Mouse (Mus musculus) cerebellum, postnatal 4 days (tissue): ENCODE results near the gene Agfg1.
A peak's percentile ranks its signal among the peaks of the same experiment; 100 is the strongest.

Experiments used
- DNase-seq, 2 experiments: peaks; one replicate each; pipeline ENCODE4 v3.0.0; 2022; ENCODE audit warnings: low spot score in 2 of 2, mixed read lengths in 1 of 2

The Agfg1 gene

DNA sequence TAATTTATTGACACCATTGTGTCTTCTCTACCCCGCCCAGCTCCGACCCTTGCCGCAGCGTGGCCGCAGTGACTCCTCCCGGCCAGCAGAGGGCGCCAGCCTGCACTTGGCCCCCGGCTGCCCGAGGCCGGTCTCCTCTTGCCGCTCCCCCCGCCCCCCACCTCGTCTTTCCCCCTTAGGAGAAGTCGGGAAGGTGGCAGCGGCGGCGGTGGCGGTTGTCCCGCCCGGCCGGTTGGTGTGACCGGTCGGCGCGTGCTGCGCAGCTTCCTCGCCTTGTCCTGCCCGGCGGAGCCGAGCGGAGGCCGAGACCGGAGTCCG is at the start of gene Agfg1:
Agfg1 (plus strand) TSS at position 188 of the 318 bp plus-strand sequence.
- DNase-seq, result peak; percentile 98

- no peak for DNase-seq
Observed at GRCm38 (mm10) chr1:82791105-82791504, 48.2 kb upstream of the Agfg1 start.

GRCm38 (mm10) chr1:82792238-82792637 is 47.0 kb upstream of the Agfg1 start:
- no peak for DNase-seq

DNA sequence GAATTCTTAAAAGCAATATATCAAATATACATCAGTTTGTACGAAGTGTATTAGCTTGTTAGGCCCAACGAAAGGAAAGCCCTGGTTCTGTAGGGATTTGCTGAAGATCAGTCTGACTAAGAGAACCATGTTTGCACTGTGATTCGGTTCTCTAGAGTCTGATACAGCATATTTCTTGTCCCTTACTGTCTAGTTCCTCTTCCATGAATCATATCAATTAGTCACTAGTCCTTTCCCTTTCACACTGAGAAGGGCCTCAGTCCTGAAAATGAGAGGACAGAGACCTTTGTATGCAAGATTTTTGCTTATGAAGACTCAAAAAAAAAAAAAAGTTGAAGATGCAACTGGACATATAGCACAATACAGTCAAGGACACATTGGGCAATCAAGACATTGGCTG is 46.2 kb upstream of the Agfg1 start:
- DNase-seq, result no peak

DNA sequence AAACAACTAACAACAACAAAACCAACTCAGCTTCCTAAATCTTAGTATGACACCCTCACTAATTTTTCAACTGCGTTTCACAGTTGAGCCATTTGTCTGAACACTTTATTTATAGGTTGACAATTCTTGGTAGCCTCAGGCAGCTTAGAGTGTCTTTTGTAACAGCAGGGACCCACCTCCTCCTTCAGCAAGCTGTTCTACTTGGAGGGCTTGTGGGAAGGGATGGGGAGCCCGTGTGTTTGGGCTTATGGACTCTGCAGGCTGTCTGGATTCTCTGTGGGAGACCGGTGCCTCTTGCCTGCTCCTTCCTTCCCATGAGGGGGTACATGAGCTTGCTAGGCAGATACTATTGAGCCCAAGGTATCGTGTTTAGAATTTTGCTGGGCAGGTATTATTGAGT is 45.3 kb upstream of the Agfg1 start:
- DNase-seq, result no peak

DNA sequence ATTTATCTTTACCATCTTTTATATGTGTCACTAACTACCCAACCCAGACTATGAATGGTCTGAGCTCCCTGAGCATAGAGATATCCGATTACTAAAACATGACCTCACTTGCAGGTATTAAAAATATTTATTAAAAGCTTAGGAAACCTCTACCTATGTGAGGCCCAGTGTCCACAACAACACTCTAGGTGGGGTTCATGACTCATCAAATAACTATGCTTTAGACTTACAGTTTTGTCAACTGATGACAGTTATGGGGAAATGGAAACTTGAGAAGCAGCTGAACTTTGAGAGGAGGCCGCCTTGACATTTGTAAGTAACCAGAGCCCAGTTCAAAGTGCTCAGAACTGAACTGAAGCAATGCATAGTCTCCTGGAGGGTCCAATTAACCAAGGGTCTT is 44.1 kb upstream of the Agfg1 start:
- no peak for DNase-seq

DNA sequence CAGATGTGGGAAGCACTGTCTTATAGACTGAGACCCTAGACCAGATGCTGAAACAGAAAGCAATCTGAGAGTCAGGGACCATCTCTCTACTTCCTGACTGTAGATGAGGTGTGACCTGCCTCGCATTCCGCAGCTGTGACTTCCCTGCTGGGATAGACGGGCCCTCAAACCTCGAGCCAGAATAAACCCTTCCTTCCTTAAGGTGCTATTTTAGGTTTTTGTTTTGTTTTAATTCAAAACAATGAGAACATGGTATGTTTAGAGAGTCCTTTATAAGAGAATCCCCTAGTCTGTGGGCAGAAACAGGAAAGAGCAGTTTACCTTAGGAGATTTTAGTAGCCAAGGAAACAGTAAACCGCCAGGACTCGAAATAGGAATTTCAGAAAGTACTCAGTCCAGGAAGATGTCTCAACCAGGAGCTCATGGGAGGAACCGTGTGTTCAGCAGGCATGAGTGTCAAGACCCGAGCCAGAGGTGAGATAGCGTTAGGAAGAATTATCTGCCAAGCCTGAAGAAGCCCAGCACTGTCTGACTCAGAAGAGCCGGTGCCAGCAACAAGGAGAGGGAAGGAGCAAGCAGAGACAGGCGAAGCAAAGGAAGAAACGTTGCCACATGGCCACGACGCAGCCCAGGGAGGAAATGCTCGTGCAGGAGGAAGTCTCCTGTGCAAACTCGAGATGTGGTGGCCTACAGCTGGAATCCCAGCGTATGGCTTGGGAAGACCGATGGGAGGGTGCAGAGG is 43.4 kb upstream of the Agfg1 start:
- DNase-seq, result no peak

GRCm38 (mm10) chr1:82797088-82797487 is 42.2 kb upstream of the Agfg1 start:
- DNase-seq, result no peak

DNA sequence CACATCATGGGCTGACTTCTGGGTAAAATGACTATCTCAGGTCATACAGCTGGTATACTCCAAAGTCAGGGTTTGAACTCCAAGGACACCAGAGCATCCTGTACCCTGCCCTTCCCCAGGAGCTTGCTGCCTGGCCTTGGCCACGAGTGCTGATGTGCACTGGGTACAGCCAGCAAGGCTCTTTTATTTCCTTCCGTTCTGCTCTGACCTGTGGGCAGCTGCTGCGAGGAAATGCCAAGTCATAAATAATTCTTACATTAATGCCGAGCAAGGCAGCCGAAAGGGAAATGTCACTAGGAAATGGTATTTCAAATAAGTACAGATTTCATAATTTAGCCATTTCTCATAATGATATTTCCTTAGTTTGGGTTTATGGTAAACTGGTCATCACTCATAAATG is 41.0 kb upstream of the Agfg1 start:
- DNase-seq, result no peak

DNA sequence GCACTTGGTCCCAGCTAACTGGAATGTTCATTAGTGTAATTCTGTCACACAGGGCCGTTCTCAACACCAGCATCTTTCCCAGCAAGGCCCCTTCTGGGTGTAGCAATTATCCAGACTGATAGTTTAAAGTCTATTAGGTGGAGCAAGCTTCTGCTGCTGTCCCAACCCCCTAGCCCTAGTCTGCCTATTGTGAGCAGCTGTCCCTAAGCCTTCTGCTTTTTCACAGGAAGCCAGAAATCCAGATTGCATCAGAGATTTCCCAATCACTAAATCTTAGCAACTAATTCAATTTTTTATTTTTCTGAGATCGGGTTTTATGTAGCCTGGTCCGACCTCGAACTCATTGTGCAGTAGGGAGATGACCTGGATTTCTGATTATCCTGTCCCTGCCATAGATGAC is 40.4 kb upstream of the Agfg1 start:
- DNase-seq, result no peak

GRCm38 (mm10) chr1:82801105-82801783 is 38.0 kb upstream of the Agfg1 start:
- no peak for DNase-seq

GRCm38 (mm10) chr1:82803608-82804007 is 35.7 kb upstream of the Agfg1 start:
- DNase-seq, result no peak

- no peak for DNase-seq
Observed at GRCm38 (mm10) chr1:82804059-82804458, 35.2 kb upstream of the Agfg1 start.

DNA sequence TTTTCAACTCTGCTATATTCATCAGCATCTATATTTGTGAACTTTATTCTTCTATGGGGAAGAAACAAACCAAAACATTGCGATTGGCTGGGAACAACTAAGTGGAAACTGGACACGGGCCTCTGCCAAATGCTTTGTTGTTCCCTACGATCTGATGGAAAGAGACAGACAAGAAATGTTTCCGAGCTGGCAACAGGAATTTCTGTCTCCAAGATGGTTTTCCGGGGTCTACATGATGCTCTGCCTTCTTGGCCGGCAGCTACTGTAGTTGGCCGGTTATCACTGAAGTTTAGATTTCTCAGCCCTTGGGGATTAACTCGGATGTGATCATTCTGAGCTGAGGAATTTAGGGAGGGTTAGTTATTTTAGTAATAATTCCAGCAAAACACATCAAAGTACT is 32.9 kb upstream of the Agfg1 start:
- no peak for DNase-seq

DNA sequence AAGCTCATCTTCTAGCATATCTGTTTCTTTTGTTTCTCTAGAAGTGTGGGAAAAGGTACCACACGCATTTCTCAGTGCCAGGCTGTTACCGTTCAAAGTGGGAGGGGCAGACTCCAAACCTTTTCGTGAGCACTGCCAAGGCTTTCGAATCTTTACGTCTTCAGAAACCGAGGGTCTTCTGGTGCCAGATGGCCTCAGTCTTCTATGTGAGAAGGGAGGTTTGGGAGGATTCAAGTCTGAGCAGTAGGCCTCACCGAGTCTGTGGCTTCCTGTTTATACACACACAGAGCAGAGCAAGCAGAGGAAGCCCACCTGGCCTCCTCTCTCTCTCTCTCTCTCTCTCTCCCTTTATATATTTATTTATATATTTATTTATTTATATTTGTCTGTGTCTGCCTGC is 32.1 kb upstream of the Agfg1 start:
- DNase-seq, result no peak

DNA sequence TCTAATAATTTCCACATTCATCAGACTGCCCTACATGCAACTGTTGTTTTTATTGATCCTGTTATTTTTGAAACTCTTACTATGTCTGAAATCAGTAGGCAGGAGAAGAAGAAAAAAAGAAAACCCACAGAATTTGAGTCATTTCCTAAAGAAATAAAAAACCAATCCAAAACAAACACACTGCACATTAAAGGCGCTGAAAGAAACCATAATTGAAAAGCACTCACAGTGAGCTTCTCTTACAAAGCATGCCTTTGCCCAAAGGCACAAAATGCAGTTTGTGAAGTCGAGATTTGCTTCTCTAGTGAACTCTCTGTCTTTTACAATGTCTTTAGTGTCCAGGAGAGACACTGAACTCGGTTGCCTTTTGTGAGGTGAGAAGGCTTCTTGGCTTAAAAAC is 30.7 kb upstream of the Agfg1 start:
- no peak for DNase-seq

DNA sequence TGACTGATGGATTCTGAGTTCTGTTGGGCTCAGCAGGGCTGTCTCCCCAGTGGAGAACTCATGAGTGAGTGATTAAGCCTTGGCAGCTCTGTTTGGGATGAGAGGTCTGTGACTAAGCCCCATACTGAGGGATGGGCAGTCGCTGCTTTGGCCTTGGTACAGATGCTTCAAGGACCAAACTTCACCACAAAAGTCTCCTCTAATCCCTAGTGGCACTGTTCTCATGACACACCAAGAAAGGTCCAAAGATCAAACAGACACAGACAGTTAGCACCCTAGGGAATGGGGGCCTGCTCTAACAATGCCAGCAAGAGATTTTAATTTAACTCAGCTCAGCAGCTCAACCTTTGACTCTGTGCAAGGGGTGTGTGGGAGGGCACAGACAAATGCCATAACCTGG is 27.5 kb upstream of the Agfg1 start:
- no peak for DNase-seq

- DNase-seq, result no peak
Observed at GRCm38 (mm10) chr1:82815941-82816716, 23.2 kb upstream of the Agfg1 start.

DNA sequence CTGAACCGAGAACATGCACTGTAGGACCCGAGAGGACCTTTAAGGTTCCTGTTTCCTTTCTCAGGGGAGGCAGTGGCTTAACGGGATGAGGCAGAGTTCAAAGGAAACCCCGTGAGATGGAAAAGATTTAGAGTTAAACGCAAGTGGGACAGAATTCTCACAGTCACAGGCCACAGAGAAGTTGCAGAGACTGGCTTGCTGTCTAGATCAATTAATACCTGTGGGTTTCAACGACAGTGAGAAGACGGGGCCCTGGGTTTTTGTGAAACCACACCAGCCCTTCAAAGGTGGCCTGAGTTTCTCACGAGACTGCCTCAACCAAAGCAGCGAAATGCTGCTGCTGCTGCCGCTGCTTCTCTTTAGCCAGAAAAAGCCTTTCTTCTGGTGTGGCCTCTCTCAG is 19.9 kb upstream of the Agfg1 start:
- no peak for DNase-seq

GRCm38 (mm10) chr1:82820179-82820578 is 19.1 kb upstream of the Agfg1 start:
- DNase-seq, result no peak

GRCm38 (mm10) chr1:82820626-82821186 is 18.6 kb upstream of the Agfg1 start:
- DNase-seq, result no peak

DNA sequence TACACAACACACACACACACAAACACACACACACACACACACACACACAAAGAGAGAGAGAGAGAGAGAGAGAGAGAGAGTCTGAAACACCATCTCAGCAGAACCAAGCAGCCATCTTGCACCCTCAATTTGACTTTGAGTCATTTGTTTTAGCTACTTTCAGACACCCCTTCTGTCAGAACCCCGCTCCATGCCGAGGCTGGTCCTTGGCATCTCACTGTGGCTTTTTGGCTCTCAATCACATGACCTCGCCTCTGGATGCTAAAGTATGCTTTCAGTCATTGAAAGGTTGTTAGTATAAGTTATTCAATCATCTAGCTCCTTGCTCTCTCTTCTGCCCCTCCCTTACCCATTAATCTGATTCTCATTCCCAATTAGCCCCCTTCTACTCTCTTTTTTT is 17.4 kb upstream of the Agfg1 start:
- no peak for DNase-seq

GRCm38 (mm10) chr1:82824147-82824546 is 15.1 kb upstream of the Agfg1 start:
- no peak for DNase-seq
